Mouse (Mus musculus) lung, adult 18-20 months (tissue): ENCODE measurements around the gene Elovl2.

Source experiments
- DNase-seq, 2 experiments: peaks; one replicate each; pipeline ENCODE4 v3.0.0; 2022; ENCODE audit warnings: mixed read lengths in 2 of 2

The Elovl2 gene

DNA sequence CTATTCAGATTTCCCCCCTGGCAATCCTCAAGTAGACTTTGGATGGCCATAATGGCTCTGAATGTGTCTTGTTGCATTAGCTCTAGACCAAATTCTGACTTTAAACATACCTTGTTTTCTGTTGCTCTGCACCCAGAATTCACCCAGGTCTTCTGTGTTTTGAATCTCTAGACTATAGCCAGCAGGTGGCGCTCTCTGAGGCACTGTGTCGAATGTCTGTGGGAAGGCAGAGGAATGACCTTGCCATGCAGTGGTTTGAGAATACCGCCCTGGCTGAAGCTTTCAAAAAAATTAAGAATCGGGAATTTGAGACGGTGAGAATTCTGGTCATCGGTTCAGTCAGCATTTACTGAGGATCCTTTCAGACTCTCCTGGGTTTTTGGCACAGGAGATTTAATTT is 85.3 kb downstream of the Elovl2 start:
- DNase-seq = peak; percentile 20 to 35
